Mouse (Mus musculus) embryonic facial prominence, embryonic 14.5 days (tissue): ENCODE data around the gene Lrrtm3. TPM values are rescaled to one million over a fixed set of nuclear protein-coding genes. Genes with fewer than 3 reads are reported as not detected.
A peak's percentile ranks its signal among the peaks of the same experiment; 100 is the strongest.

Source experiments
- ATAC-seq: fragments of 200-750 bp; cut with Nextera tagmentation; 2 replicates; pipeline ENCODE4 v1.8.0; 2017; ENCODE audit warnings: low read depth, moderate number of reproducible peaks, moderate TSS enrichment
- DNase-seq: peaks from one replicate; pipeline ENCODE4 v3.0.0-alpha.2; 2015; ENCODE audit warnings: low spot score
- H3K27ac ChIP-seq: fragments of 300-500 bp; sonication (generic); replicated peaks from 2 replicates; pipeline ENCODE4 v1.5.1; 2014; ENCODE audit warnings: low read depth, mild to moderate bottlenecking, low read length, moderate library complexity
- H3K27me3 ChIP-seq: fragments of 300-500 bp; sonication (generic); replicated peaks from 2 replicates; pipeline ENCODE4 v1.6.1; 2014; ENCODE audit warnings: low read length; ENCODE audit not compliant: control insufficient read depth, insufficient read depth
- H3K36me3 ChIP-seq: fragments of 300-500 bp; sonication (generic); 2 replicates; pipeline ENCODE4 v1.6.1; 2014; ENCODE audit warnings: low read length, mixed read lengths; ENCODE audit not compliant: control insufficient read depth, insufficient read depth
- H3K4me1 ChIP-seq: fragments of 300-500 bp; sonication (generic); 2 replicates; pipeline ENCODE4 v1.6.1; 2014; ENCODE audit warnings: antibody characterized with exemption, low read length; ENCODE audit not compliant: control insufficient read depth, insufficient read depth
- H3K4me2 ChIP-seq: fragments of 300-500 bp; sonication (generic); 2 replicates; pipeline ENCODE4 v1.6.1; 2014; ENCODE audit warnings: low read depth, mild to moderate bottlenecking, low read length, moderate library complexity, mixed read lengths
- H3K4me3 ChIP-seq: fragments of 300-500 bp; sonication (generic); 2 replicates; pipeline ENCODE4 v1.5.1; 2014; ENCODE audit warnings: low read depth, mild to moderate bottlenecking, low read length
- H3K9ac ChIP-seq: fragments of 300-500 bp; sonication (generic); 2 replicates; pipeline ENCODE4 v1.6.1; 2014; ENCODE audit warnings: low read depth, mild to moderate bottlenecking, low read length, moderate library complexity, mixed read lengths
- H3K9me3 ChIP-seq: fragments of 300-500 bp; sonication (generic); 2 replicates; pipeline ENCODE4 v1.6.1; 2016; ENCODE audit warnings: low read length; ENCODE audit not compliant: control insufficient read depth
- WGBS: fragments of 180-500 bp; shearing (Covaris S2); extraction: QIAGEN DNeasy Blood & Tissue Kit; methylation state at CpG from one replicate; pipeline ENCODE4 v1.1.7; 2014; 5-methylcytosine and 5-hydroxymethylcytosine counted together
- polyA plus RNA-seq: library from polyadenylated mRNA; unstranded; fragments of >200 nt; fragmentation: Nextera tagmentation; extraction: Ambion mirVana; gene quantifications from 2 replicates; pipeline ENCODE4 v1.2.1, GENCODE M21; 2014

The Lrrtm3 gene
- polyA plus RNA-seq, 1 experiment from 2014 or later = 3.2 TPM

DNA sequence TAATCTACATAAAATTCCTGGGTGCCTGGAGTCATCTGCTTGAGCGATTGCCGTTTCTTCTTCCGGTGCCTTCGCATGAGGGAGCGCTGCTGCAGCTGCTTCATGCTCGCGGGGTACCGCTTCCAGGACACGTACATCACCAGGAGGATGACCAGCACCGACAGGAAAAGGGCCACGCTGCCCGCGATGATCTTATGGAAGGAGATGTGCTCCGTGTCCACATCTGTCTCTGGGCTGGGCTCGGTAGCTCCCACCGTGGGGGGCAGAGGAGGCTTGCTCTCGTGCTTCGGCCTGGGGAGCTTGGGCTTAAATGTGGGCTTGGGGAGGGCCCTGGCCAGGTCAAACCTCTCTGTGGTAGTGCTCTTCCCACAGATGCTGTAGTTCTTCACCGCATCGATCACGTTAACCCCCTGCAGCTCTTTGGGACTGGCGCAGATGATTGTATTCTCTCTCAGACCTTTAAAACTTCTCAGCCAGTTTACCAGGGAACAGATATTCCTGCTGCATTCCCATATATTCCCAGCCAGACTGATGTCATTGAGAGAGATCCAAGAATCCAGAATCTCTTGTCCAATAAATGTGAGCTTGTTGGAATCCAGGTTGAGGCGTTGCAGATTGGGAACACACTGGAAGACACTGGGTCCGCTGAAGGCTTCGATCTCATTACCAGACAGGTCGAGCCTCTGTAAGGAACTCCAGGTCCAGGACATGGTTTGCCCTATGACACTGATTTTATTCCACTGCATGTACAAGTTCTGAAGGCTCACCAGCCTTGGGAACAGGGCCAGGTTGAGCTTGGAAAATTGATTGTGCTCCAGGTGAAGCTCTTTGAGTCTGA, 1.9 kb downstream of the Lrrtm3 start:
- peaks cover 23% of the 10 kb centered on the region for H3K27me3 ChIP-seq
- ATAC-seq = no peak
- H3K4me1 ChIP-seq = peaks cover 13% of the 10 kb centered on the region; the same call in 1 of the 2 replicates
- H3K9me3 ChIP-seq = no peaks in the 10 kb centered on the region
- H3K9ac ChIP-seq = peak overlapping the region; percentile 54
- no peaks in the 10 kb centered on the region for H3K36me3 ChIP-seq
- no peak overlapping the region for H3K27ac ChIP-seq
- H3K4me2 ChIP-seq = peak overlapping the region; percentile 76
- peak overlapping the region; percentile 43 for H3K4me3 ChIP-seq
- 3% methylated on average over 26 of the region's 26 CpGs for WGBS
- DNase-seq = peak; percentile 29

DNA sequence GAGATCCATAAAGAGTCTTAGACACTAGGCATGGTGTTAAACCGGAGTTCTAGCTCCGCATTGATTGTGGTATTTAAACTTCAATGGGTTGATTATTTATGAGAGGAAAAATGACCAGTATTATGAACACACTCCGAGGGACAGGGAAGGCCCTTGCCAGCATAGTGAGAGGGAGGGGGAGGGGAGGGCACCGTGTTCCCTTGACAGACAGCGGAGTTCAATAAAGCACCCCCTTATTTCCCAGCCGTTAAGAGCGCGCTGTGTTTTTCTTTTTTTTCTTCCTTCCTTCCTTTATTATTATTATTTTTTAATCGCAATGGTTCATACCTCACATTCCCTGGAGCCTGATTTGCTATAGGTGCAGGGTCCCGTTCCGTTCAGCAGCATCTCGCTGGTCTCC, 2.6 kb downstream of the Lrrtm3 start:
- no peak for DNase-seq
- Histone ChIP-seq H3K4me1 (peaks cover 13% of the 10 kb centered on the region; the same call in 1 of the 2 replicates), H3K9ac (peak overlapping the region; percentile 54), H3K4me2 (peak overlapping the region; percentile 76), H3K9me3 (no peaks in the 10 kb centered on the region), H3K4me3 (peak overlapping the region; percentile 43), H3K36me3 (no peaks in the 10 kb centered on the region), H3K27ac (no peak overlapping the region), H3K27me3 (peaks cover 23% of the 10 kb centered on the region)
- no peak for ATAC-seq
- WGBS = under 1% methylated on average over 12 of the region's 12 CpGs

DNA sequence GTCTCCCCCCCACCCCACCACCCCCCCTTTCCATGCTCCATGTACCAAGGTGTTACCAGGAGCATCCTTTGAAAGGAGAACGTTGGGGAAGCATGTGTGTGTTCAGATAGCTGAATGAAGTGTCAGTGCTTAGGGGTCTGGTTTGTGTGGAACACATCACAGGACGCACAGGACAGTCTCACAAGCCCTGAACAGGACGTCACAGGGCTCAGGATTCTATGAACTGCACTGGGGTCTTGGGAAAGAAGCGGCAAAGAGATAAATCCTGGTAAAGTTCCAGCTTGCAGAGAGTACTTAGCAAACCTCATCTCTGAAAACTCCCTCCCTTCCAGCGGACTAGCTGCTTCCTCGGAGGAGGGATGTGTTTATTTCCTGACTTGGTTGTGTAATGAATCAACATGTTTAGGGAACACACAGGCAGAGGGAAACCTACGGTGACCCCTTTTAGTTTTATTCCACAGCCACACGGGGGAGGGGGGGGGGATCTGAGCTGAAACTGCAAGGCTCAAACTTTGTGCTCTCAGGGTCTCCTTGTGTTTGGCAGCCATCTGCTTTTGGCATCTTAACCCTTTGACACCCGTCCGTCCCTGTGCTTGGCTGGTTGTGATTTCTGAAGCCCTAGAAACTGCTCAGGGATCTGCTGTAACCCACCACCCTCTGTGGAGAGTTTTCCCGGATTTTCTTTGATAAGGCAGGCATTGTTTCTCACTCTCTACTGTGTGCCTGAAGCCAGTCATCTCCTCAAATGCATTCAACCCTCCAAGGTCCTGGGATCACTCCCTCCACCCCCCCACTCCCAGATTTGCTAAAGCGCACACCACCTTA, 3.3 kb downstream of the Lrrtm3 start:
- no peak for ATAC-seq
- no peaks in the 10 kb centered on the region for H3K9me3 ChIP-seq
- 0 out of 2 replicates have a peak overlapping the region, but pooled peaks have one; percentile 54 for H3K9ac ChIP-seq
- H3K36me3 ChIP-seq = no peaks in the 10 kb centered on the region
- peaks cover 13% of the 10 kb centered on the region; the same call in 1 of the 2 replicates for H3K4me1 ChIP-seq
- no peak overlapping the region for H3K27ac ChIP-seq
- H3K4me3 ChIP-seq = peak overlapping the region; percentile 43
- H3K27me3 ChIP-seq = peaks cover 21% of the 10 kb centered on the region
- 6% methylated on average over 12 of the region's 12 CpGs for WGBS
- H3K4me2 ChIP-seq = peak overlapping the region; percentile 76
- DNase-seq = peak; percentile 22

DNA sequence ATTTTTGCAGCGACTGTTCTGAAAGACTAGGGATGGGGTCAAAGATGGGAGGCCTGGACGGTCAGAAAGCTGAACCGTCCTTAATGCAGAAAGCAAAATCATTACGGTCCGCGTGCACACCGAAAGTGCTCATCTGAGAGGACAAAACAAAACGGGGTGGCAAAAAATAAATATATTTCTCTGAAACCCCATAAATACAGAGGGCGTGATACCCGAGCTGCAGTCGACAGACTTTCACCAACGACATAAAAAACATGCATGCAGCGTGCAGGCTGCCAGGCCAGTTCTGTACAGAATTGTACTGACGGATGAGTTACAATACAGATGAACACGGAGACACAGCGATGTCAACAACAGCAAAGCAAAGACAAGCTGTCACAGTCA, 3.9 kb downstream of the Lrrtm3 start:
- Histone ChIP-seq H3K36me3 (no peaks in the 10 kb centered on the region), H3K27ac (no peak overlapping the region), H3K27me3 (peaks cover 21% of the 10 kb centered on the region), H3K9me3 (no peaks in the 10 kb centered on the region), H3K4me1 (peaks cover 13% of the 10 kb centered on the region; the same call in 1 of the 2 replicates), H3K4me3 (peak overlapping the region; percentile 43), H3K4me2 (peak overlapping the region; percentile 76), H3K9ac (0 out of 2 replicates have a peak overlapping the region, but pooled peaks have one; percentile 5)
- ATAC-seq (no peak), DNase-seq (no peak)
- WGBS = 59% methylated on average over 16 of the region's 16 CpGs

DNA sequence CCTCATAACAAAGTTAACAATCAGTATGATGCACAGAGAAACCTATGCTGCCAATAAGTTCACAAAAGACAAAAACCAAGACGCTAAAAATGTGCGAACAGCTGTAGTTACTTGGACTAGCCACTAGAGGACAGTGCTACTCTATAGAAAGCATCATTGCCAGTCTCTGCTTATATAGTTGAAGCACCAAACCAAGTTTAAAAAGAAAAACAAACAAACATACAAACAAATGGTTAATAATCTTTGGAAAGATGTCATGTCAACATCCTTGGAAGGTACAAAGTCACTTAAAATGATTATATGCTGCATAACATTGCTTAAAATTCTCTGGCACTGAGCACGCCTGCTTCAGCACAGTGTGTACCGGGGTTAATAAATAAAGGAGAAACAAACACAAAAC, 5.6 kb downstream of the Lrrtm3 start:
- WGBS = 41% methylated on average over 4 of the region's 4 CpGs
- DNase-seq = peak; percentile 64
- H3K4me1 ChIP-seq = peaks cover 10% of the 10 kb centered on the region; the same call in 1 of the 2 replicates
- no peak overlapping the region for H3K4me3 ChIP-seq
- no peaks in the 10 kb centered on the region for H3K36me3 ChIP-seq
- peaks cover 21% of the 10 kb centered on the region for H3K27me3 ChIP-seq
- peak overlapping the region; percentile 25 for H3K4me2 ChIP-seq
- ATAC-seq = no peak
- no peak overlapping the region for H3K9ac ChIP-seq
- H3K27ac ChIP-seq = no peak overlapping the region
- no peaks in the 10 kb centered on the region for H3K9me3 ChIP-seq

DNA sequence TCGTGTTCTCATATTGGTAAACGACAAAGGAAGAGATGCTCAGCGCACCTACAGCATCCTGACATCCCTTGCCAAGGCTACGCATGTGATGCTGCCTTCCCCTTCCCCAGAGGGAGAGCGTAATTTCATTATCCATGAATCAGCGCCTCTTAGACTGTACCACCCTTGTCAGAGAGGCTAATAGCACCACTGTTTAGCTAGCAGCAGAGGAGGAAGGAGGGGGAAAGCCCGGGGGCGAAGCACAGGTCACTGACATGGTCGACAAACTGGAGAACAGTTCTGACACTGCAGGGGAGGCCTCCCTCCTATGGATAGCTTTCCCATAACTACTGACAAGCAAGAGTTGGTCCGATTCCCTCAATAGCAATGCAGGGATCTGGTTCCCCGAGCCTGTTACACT, 6.3 kb downstream of the Lrrtm3 start:
- no peak; the same call in 1 of the 2 replicates for ATAC-seq
- peaks cover 16% of the 10 kb centered on the region for H3K27me3 ChIP-seq
- no peaks in the 10 kb centered on the region for H3K36me3 ChIP-seq
- no peak overlapping the region for H3K9ac ChIP-seq
- peaks cover 10% of the 10 kb centered on the region; the same call in 1 of the 2 replicates for H3K4me1 ChIP-seq
- WGBS = 27% methylated on average over 11 of the region's 11 CpGs
- H3K27ac ChIP-seq = no peak overlapping the region
- H3K4me2 ChIP-seq = no peak overlapping the region
- H3K9me3 ChIP-seq = no peaks in the 10 kb centered on the region
- H3K4me3 ChIP-seq = no peak overlapping the region
- peak; percentile 16 for DNase-seq

DNA sequence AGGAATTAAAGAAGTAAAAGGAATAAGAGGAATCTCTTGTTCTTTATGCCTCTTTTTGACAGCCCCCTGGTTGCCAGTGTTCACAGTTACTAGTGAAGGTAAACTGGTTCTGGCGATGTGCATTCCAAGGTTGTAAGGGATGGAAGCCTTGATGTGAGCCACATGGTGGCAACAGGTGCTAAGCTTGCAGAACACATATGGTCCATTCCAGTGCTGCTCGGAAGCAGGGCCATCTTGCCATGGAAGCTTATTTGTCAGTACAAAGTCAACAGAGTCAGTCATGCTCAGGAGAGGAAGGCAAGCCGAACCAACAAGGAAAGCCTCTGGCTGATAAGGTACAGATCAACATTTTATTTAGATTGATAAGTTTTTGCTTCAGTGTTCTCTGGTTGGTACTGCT, 7.7 kb downstream of the Lrrtm3 start:
- WGBS = 61% methylated on average over 3 of the region's 3 CpGs
- Histone ChIP-seq H3K9me3 (no peaks in the 10 kb centered on the region), H3K9ac (no peak overlapping the region), H3K27ac (no peak overlapping the region), H3K27me3 (0 out of 2 replicates have a peak, but pooled peaks cover 4% of the 10 kb centered on the region), H3K36me3 (no peaks in the 10 kb centered on the region), H3K4me1 (peaks cover 6% of the 10 kb centered on the region; the same call in 1 of the 2 replicates), H3K4me3 (no peak overlapping the region), H3K4me2 (no peak overlapping the region)
- DNase-seq (no peak), ATAC-seq (no peak)

DNA sequence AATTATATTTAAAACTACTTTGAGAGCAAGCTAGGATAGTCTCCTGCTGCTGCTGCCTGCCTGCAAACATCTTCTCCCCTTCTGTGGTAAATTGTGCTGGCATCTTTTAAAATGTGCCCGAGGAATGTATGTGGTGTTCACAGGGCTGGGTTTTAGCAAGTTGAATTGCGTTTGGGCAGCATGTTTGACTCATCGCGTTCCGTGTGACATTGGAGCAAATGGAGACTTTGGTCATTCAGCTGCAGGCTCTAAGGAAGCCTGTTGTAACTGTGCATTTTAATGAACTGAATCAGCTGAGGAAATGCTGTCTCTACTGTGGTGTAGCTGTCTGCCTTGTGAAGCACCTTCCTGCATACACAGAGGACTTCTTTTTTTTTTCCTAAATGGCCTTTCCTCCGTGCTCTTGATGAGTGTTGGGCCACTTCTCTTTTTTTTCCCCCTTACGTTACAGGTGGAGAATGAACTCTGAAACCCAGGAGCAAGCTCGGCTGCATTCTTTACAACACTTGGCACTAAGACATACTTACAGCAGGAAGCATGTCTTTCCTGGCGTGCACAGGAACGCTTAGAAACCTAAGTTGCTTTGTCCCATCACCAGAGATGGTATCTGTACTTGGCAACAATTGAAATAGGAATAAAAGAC, 13.5 kb downstream of the Lrrtm3 start:
- 51% methylated on average over 10 of the region's 10 CpGs for WGBS
- Histone ChIP-seq H3K27ac (no peak overlapping the region), H3K36me3 (no peaks in the 10 kb centered on the region), H3K4me3 (no peak overlapping the region), H3K9me3 (no peaks in the 10 kb centered on the region), H3K9ac (no peak overlapping the region), H3K27me3 (no peaks in the 10 kb centered on the region), H3K4me2 (no peak overlapping the region), H3K4me1 (0 out of 2 replicates have a peak, but pooled peaks cover 5% of the 10 kb centered on the region)
- DNase-seq = peak; percentile 8
- ATAC-seq = no peak
